Mouse (Mus musculus) cortical plate, adult 2 months (tissue): ENCODE measurements at regions not wholly inside any gene's neighbourhood (a gene's known extent, or its start where the extent isn't known, plus 50 kb on each side); places are given as distances from the start of the nearest gene placed in this dataset.

Source experiments
- H3K27ac ChIP-seq: fragments of 200-500 bp; 2 replicates; pipeline ENCODE4 v1.5.1; 2012; ENCODE audit warnings: low read length, control low read depth, inconsistent platforms; ENCODE audit not compliant: insufficient read depth
- H3K4me1 ChIP-seq: fragments of 200-500 bp; 2 replicates; pipeline ENCODE4 v1.6.1; 2011; ENCODE audit warnings: low read length; ENCODE audit not compliant: control insufficient read depth, insufficient read depth
- H3K4me3 ChIP-seq: fragments of 200-500 bp; 2 replicates; pipeline ENCODE4 v1.5.1; 2011; ENCODE audit warnings: mild to moderate bottlenecking, low read length, control low read depth; ENCODE audit not compliant: insufficient read depth
- CTCF ChIP-seq: fragments of 200-500 bp; IDR thresholded peaks from 2 replicates; pipeline ENCODE4 v1.5.1; 2011; ENCODE audit warnings: mild to moderate bottlenecking, control low read depth, low read length; ENCODE audit not compliant: insufficient read depth; ENCODE audit errors: extremely low read depth
- POLR2A ChIP-seq: fragments of 200-500 bp; IDR thresholded peaks from 2 replicates; pipeline ENCODE4 v1.6.1; 2011; ENCODE audit warnings: mild to moderate bottlenecking, low read length, control low read depth; ENCODE audit not compliant: insufficient read depth; ENCODE audit errors: extremely low read depth

- no peaks in the 10 kb centered on the region for H3K4me1 ChIP-seq
- no peak overlapping the region for H3K4me3 ChIP-seq
- TF ChIP-seq CTCF, result no peak
- no peak for TF ChIP-seq POLR2A
- no peak overlapping the region for H3K27ac ChIP-seq
Measured at GRCm38 (mm10) chr11:32893146-32893903, 68.9 kb upstream of the Smim23 start.

- no peak for TF ChIP-seq CTCF
- no peak for TF ChIP-seq POLR2A
- H3K27ac ChIP-seq, result no peak overlapping the region
- no peak overlapping the region for H3K4me3 ChIP-seq
Measured at GRCm38 (mm10) chr11:32892496-32892895, 68.1 kb upstream of the Smim23 start.

GRCm38 (mm10) chr11:32889248-32889647 is 64.8 kb upstream of the Smim23 start:
- Histone ChIP-seq H3K27ac (no peak overlapping the region), H3K4me1 (no peaks in the 10 kb centered on the region), H3K4me3 (no peak overlapping the region)
- TF ChIP-seq POLR2A (no peak), CTCF (no peak)

More at GRCm38 (mm10) chr11:32892496-32892895, 68.1 kb upstream of the Smim23 start:
- no peaks in the 10 kb centered on the region for H3K4me1 ChIP-seq

GRCm38 (mm10) chr11:32884744-32885143 is 60.3 kb upstream of the Smim23 start:
- no peak for TF ChIP-seq POLR2A
- TF ChIP-seq CTCF, result no peak
- Histone ChIP-seq H3K4me3 (no peak overlapping the region), H3K4me1 (no peaks in the 10 kb centered on the region), H3K27ac (no peak overlapping the region)

- H3K4me3 ChIP-seq, result no peak overlapping the region
- TF ChIP-seq POLR2A (no peak), CTCF (no peak)
- H3K27ac ChIP-seq, result no peak overlapping the region
- H3K4me1 ChIP-seq, result no peaks in the 10 kb centered on the region
Measured at GRCm38 (mm10) chr11:32883062-32883852, 58.9 kb upstream of the Smim23 start.

- no peak overlapping the region for H3K27ac ChIP-seq
- H3K4me1 ChIP-seq, result no peaks in the 10 kb centered on the region
- TF ChIP-seq CTCF, result no peak
- no peak for TF ChIP-seq POLR2A
- H3K4me3 ChIP-seq, result no peak overlapping the region
Measured at GRCm38 (mm10) chr11:32878967-32879366, 54.6 kb upstream of the Smim23 start.
